Mouse (Mus musculus) frontal cortex, postnatal 25 days (tissue): ENCODE results near the gene Olfr1205.

ENCODE experiments used
- DNase-seq, 2 experiments: peaks; one replicate each; pipeline ENCODE4 v3.0.0; 2022; ENCODE audit warnings: low spot score in 2 of 2

Gene Olfr1205

DNA sequence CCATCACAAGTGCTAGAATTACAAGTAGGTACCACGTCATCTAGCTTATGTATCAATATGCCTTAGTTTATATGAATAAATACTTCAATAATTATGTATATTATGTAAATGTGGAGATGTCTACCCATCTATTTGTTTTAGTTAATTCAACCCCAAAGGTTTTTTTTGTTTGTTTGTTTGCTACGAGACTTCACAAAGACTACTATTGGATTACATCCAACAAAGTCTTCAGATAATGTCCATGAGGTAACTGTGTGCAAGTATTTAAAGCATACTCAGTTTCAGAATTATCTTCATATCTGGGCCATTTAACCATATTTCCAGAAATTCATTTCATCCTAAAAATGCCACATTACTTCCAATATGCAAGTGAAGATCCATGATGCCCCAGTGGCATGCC lies at the start of gene Olfr1205:
Olfr1205 (plus strand) TSS at position 301 of the 400 bp plus-strand sequence.
- DNase-seq: no peak

DNA sequence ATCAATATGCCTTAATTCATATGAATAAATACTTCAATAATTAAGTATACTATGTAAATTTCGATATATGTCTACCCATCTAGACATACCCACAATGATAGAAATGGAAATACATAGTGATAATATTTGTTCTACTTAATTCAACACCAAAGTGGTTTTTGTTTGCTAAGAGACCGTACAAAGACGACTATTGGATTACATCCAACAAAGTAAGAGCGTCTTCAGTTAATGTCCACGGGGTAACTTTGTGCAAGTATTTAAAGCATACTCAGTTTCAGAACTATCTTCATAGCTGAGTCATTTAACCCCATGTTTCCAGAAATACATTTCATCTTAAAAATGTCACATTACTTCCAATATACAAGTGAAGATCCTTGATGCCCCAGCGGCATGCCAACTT lies 36.8 kb upstream of the Olfr1205 start, which contains the start of gene Olfr1201:
Olfr1201 (plus strand) TSS at position 301 of the 400 bp plus-strand sequence.
- DNase-seq: no peak

DNA sequence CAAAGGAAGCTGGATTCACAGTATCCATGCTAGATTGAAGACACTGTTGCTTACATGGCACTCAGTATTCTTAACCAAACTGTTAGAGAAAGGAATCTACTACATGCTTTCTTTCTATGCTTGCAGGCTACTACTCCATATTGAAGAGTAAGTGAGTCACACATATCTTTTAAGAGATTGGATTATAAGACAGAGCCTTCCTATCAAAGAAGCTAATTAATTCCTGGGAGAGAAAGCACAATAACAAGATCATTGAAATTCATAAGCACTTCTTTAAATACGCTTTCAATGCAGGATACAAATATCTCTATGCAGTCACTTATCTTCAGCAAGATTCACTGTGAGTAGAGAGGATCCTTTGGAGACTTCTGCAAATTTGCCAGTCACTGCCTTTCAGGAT lies 15.3 kb upstream of the Olfr1205 start, which contains the start of gene Olfr1202:
Olfr1202 (plus strand) TSS at position 301 of the 400 bp plus-strand sequence.
- no peak for DNase-seq

DNA sequence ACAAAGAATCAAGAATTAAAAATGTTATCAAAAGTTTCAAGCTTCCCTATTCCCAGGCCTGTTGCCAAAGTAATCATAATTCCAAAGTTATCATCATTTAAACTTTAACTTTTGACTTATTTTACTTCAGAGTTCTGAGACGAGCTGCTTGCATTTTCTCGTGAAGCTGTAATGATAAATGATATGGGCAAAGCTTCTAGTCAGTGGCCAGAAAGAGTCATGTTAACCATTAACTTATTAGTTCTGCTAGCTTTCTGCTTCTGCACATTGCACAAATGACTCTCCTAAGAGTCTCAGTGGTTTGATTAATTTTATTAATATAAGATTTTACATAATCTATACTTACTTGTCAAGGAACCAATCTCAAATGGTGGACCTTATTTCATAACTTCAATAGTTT lies 8.9 kb downstream of the Olfr1205 start:
- DNase-seq: no peak

DNA sequence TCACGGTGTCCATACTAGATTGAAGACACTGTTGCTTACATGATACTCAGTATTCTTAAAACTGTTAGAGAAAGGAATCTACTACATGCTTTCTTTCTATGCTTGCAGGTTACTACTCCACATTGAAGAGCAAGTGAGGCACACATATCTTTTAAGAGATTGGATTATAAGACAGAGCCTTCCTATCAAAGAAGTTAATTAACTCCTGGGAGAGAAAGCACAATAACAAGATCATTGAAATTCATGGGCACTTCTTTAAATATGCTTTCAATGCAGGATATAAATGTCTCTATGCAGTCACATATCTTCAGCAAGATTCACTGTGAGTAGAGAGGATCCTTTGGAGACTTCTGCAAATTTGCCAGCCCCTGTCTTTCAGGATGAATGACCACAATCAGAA lies 19.5 kb downstream of the Olfr1205 start, which contains the start of gene Olfr1204:
Olfr1204 (plus strand) TSS at position 301 of the 400 bp plus-strand sequence.
- no peak for DNase-seq

DNA sequence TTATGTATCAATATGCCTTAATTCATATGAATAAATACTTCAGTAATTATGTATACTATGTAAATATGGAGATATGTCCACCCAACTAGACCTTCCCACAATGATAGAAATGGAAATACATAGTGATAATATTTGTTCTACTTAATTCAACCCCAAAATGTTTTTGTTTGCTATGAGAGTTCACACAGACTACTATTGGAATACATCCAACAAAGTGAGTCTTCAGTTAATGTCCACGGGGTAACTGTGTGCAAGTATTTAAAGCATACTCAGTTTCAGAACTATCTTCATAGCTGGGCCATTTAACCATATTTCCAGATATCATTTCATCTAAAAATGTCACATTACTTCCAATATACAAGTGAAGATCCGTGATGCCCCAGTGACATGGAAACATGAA lies 33.4 kb downstream of the Olfr1205 start, which contains the start of gene Olfr1206:
Olfr1206 (plus strand) TSS at position 301 of the 400 bp plus-strand sequence.
- DNase-seq: no peak
